Mouse (Mus musculus): ENCODE data around the gene Gm20924. TPM values are rescaled to one million over a fixed set of nuclear protein-coding genes. Genes with fewer than 3 reads are reported as not detected.

The Gm20924 gene
- not detected in 2 replicates for polyA plus RNA-seq (2012; rRNA removed)

DNA sequence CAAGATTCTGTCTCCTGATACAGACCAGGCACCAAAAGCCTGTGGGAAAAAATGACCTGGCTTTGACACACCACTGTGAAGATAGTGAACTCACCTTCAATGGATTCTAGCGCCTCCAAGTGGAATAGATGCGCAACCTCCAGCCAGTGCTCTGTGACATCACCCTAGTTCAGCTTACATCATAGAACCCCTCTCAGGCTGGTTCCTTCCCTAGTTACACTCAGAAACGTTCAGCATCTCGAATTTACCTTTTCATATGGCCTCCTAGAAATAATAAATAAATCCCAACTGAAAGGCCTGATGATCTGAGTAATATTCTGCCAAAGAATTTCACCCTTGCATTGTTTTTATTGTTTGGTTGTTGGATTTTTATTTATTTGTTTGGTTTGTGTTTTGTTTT lies at the start of gene Gm20924:
Gene Gm20924 (minus strand): TSS at position 101 of the 400 bp plus-strand sequence.

Other genes starting within 250 kb of the Gm20924 start
- gene Gm20736, start 170.2 kb upstream of the Gm20924 start, polyA plus RNA-seq (2012; rRNA removed) = not detected in 2 replicates

All from stomach, adult 2 months (tissue).